Mouse (Mus musculus): ENCODE measurements around the gene Dnmt3l. TPM values are rescaled to one million over a fixed set of nuclear protein-coding genes. Genes with fewer than 3 reads are reported as not detected.
"Not testable (repeated sequence)": the region's sequence is repeated elsewhere in the genome, so short reads cannot be mapped to it uniquely, and the experiment has no call there.

Dnmt3l gene
- polyA plus RNA-seq, 3 experiments from 2014 or later, result not detected

GRCm38 (mm10) chr10:78086444-78087061, 44.8 kb downstream of the Dnmt3l start:
- ATAC-seq, result peak; percentile 75

DNA sequence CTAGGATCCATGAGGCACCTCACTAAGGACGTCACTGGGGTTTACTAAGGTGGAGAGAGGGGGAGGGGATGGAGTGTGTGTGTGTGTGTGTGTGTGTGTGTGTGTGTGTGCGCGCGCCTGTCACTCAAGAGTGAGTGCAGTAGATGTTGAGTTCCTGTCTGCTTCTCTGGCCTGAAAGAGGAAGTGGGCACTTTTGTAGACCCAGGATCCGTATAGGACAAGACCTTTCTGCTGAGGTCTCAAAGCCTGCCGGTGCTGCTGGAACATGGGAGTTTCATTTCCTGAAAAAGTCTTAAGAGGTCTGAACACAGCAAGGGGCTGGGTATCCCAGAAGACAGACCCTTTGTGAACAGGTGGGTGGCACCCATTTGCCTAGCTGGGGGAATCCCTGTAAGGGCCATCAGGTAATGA, 45.4 kb downstream of the Dnmt3l start:
- ATAC-seq, result peak; percentile 78

DNA sequence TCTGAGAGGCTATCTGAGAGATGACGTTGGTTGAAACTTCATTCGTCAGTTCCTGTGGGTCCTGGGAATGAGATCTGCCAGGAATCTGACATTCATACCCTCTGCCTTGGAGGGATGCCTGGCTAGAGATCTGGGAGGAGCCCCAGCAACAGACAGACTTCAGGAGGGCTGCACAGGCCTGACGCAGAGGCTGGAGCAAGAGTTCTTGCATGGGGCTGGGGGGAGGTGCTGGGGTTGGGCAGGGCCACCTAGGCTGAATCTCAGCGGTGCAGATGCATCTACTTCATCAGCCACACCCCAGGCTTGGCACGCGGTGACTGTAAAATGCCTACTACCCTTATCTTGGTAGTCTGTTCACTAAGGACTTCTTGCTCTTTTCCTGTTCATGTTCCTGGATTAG, 48.5 kb downstream of the Dnmt3l start:
- no peak for ATAC-seq

- no peak for ATAC-seq
Measured at GRCm38 (mm10) chr10:78090706-78091491, 49.2 kb downstream of the Dnmt3l start.

GRCm38 (mm10) chr10:78091865-78092724, 50.3 kb downstream of the Dnmt3l start:
- ATAC-seq, result no peak

DNA sequence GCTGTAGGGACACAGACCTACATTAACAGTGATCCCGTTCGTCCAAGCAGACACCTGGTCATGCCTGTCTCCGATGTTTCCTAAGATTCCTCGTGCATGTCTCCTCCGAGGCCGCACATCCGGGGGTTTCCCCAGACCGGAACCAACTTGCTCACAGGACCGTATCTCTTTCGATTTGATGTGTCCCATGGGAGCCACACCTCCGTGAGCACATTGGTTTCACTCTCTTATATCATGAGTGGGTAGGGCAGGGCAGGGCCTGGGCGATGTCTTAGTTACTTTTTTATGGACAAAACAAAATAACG, 50.9 kb downstream of the Dnmt3l start:
- peak; percentile 65 for ATAC-seq

DNA sequence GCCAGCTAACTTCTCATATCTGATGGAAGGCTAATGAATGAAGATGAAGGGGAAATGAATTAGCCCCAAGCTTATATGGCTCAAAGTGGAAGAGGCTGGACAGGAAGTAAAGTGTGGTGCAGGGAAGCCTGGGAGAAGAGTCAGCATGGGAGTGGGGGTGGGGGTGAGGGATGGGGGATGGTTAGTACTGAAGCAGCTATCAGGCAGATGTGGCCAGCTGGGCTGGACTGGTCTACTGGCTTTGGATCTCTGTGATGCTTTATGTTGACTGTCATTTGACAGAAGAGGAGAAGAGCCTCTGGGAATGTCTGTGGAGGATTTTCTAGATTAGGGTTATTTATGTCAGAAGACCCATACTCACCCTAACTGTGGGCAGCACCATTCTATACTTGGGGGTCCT, 53.5 kb downstream of the Dnmt3l start:
- ATAC-seq, result no peak

GRCm38 (mm10) chr10:78095954-78096931, 54.5 kb downstream of the Dnmt3l start:
- no peak for ATAC-seq

DNA sequence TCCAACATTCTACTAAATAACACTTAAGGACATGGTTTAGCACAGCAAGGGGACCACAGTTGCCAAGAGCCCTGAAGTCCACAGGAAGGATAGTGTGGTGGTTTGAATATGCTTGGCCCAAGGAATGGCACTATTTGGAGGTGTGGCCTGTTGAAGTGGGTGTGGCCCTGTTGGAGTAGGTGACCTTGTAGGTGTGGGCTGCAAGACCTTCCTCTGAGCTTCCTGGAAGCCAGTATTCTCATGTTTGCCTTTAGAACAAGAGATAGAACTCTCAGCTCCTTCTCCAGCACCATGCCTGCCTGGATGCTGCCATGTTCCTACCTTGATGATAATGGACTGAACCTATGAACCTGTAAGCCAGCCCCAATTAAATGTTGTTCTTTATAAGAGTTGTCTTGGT, 58.1 kb downstream of the Dnmt3l start:
- not testable (repeated sequence) for ATAC-seq

DNA sequence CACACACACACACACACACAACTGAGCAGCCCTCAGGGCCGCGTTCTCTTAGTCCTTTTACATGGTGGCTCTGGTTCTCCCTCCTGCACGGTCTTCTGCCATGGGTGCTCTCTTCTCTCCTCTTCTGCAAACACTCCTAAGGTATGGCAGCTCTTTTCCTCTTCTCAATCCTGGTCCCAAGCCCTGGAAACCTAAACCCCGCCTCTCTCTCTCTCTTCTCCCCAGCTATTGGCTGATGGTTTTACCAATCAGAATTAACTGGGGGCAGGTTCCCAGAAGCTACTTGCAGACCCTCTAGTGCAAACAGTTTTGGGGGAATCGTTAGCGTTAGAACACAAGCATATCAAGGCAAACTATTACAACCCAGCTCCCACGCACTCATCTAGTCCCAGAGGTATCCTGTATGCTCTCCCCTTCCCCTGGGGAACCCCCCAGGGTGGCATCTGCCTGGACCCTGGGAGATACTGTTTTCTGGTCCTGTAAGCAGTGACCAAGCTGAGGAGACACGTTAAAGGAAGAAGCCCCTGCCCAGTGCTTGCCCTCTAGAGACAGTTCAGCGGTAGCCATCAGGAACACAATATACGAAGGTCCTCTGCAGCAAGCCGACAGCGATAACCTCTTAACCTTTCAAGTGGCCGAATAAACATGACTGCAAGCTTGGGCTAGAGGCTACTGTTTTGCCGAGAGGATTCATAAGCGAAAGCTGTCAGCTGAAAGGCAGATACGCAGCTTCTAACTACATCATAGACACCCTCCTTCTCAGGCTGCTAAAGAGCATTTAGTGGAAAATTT, 59.4 kb downstream of the Dnmt3l start:
- ATAC-seq, result no peak

- no peak for ATAC-seq
Measured at GRCm38 (mm10) chr10:78104555-78105490, 63.1 kb downstream of the Dnmt3l start.

DNA sequence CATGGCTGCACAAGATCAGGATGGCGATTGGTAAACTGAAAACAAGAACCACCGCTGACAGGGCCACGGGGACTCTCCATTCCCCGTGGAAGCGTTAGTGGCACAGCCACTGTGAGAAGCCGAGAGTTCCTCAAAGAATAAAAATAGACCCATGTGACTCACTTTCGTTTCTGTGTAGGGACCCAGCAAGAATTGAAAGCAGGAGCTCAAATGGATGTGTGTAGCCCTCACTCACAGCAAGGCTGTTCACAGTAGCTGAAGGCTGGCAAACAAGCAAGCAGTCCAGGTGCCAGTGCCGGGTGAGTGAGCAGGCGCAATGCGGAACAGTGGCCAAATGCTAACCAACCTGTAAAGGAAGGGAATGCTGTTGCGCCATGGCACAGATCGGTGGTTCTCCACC, 63.8 kb downstream of the Dnmt3l start:
- no peak for ATAC-seq

Other genes with a start within 250 kb of the Dnmt3l start
- gene Gm9639, start 246.9 kb upstream of the Dnmt3l start, polyA plus RNA-seq (2017; shearing (Covaris generic)), result not detected
- gene Gm19668, start 242.8 kb upstream of the Dnmt3l start, polyA plus RNA-seq (2017; shearing (Covaris generic)), result not detected
- not detected for gene Gm9507, start 230.1 kb upstream of the Dnmt3l start, polyA plus RNA-seq (2017; shearing (Covaris generic))
- gene Gm2696, start 227.3 kb upstream of the Dnmt3l start, polyA plus RNA-seq (2017; shearing (Covaris generic)), result not detected
- not detected for gene Krtap10-4, start 214.9 kb upstream of the Dnmt3l start, polyA plus RNA-seq (2017; shearing (Covaris generic))
- not detected for gene Krtap10-10, start 206.0 kb upstream of the Dnmt3l start, polyA plus RNA-seq (2017; shearing (Covaris generic))
- gene Gm36176, start 195.1 kb upstream of the Dnmt3l start, polyA plus RNA-seq (2017; shearing (Covaris generic)), result not detected
- gene Gm10318, start 189.1 kb upstream of the Dnmt3l start, polyA plus RNA-seq (2017; shearing (Covaris generic)), result not detected
- gene Gm3285, start 180.0 kb upstream of the Dnmt3l start, polyA plus RNA-seq (2017; shearing (Covaris generic)), result not detected
- gene Lrrc3, start 139.4 kb upstream of the Dnmt3l start, polyA plus RNA-seq (2017; shearing (Covaris generic)), result not detected
- gene Trpm2, start 71.4 kb upstream of the Dnmt3l start, polyA plus RNA-seq (2017; shearing (Covaris generic)), result under 1 TPM in 2 of 3 experiments, not detected in 1; 0.13 to 0.59 TPM
- 1 to 10 TPM; 5.9 to 9.5 (median 7.7) TPM for gene 1810043G02Rik, start 63.4 kb upstream of the Dnmt3l start, polyA plus RNA-seq (2017; shearing (Covaris generic))
- 10 to 100 TPM; 58.9 to 60.6 (median 59.1) TPM for gene Pfkl, start 31.9 kb upstream of the Dnmt3l start, polyA plus RNA-seq (2017; shearing (Covaris generic))
- gene Aire, start 1.7 kb downstream of the Dnmt3l start, polyA plus RNA-seq (2017; shearing (Covaris generic)), result under 1 TPM in 2 of 3 experiments, not detected in 1; 0.23 to 0.34 TPM
- 1 to 10 TPM; 5.8 to 7.8 (median 6.8) TPM for gene Icosl, start 27.4 kb downstream of the Dnmt3l start, polyA plus RNA-seq (2017; shearing (Covaris generic))
- 10 to 100 TPM in 2 of 3 experiments, 1 to 10 TPM in 1; 7.9 to 44.8 (median 39.6) TPM for gene D10Jhu81e, start 127.8 kb downstream of the Dnmt3l start, polyA plus RNA-seq (2017; shearing (Covaris generic))
- 10 to 100 TPM in 2 of 3 experiments, 1 to 10 TPM in 1; 7.9 to 13.5 (median 11.9) TPM for gene Pwp2, start 143.2 kb downstream of the Dnmt3l start, polyA plus RNA-seq (2017; shearing (Covaris generic))
- 10 to 100 TPM in 1 of 3 experiments, 1 to 10 TPM in 2; 5.0 to 10.6 (median 9.2) TPM for gene Trappc10, start 202.7 kb downstream of the Dnmt3l start, polyA plus RNA-seq (2017; shearing (Covaris generic))

Data from inflammation-experienced regulatory T-cells, adult 6 months (primary cell).